Mouse (Mus musculus): ENCODE measurements around the gene Isx. TPM values are rescaled to one million over a fixed set of nuclear protein-coding genes. Genes with fewer than 3 reads are reported as not detected.
A peak's percentile ranks its signal among the peaks of the same experiment; 100 is the strongest.

The Isx gene
- total RNA-seq, 2 experiments from 2014 or later, result not detected

GRCm38 (mm10) chr8:74897315-74897714 is 24.3 kb downstream of the Isx start:
- ATAC-seq (replicated peaks; ENCODE audit: poor library complexity, severe bottlenecking), result no peak

DNA sequence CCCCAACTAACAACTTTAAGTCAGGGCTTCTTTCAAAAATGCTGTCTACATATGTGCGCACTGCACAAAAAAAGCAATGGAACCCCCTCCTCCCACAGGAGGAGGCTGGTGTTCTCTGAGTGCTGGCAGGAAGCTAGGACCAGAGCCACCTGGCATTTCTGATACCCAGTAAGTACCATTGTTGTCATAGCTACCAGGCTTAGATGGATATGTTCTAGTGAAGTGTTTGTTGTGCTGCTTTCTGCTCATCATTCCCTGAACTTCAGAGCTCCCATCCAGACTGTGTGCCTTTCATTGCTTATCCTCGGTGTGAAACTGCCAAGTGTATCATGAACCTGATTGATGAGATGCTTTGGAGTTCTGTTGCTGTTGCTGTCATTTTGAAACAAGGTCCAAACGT is 26.8 kb downstream of the Isx start:
- ATAC-seq (replicated peaks; ENCODE audit: poor library complexity, severe bottlenecking), result no peak

DNA sequence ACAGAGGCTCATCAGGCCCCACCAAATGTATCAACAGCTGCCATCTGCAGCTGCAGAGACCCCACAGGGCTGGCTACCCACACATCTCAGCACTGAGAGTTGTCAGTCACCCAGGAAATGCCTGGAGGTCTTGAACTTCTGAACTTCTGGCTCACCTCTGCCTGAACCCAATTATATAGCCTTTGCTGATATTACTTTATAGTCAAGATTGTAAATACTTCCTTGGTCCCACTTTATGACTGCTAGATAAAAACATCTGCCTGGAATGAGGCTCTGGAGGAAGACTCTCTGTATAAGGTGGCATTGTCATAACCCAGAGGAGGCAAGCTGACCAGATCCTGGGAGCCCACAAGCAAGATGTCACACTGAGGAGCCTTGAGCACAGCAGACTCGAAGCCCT is 28.8 kb downstream of the Isx start:
- no peak for ATAC-seq (replicated peaks; ENCODE audit: poor library complexity, severe bottlenecking)

DNA sequence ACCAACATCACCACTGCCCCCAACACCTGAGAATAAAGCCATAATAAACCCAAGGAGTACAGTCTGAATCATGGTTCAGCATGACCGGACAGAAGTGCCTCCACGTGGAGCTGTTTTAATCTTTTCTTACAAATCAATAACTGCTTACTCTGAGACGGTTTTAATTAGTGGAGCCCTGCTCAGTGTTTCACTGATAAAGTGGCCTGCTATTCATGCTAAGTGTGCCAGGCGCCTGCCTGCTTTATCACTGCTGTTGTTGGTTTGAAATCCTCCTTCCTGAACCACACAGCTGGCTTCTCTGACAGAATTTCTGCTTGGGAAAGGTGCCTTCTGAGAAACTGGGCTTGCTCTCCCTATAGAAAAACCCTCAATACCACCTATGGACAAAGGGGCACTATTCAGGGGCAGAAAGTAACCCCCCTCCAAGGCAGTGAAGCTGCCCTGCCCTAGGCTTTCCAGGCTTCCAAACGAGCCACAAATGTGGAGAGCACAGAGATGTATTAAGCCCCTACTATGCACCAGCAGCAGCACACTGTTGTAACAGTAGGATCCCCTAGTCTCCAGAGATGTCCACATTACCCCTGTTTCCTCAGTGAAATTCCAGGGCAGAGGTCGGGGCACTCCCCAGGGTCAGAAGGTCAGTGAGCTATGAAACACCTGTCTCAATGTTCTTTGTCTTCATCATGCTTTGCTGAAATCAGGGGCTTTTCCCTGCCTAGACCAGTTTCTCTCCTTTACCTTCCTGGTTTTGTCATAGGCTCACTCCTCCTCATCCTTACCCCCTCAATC is 30.3 kb downstream of the Isx start:
- ATAC-seq (replicated peaks; ENCODE audit: poor library complexity, severe bottlenecking), result no peak

DNA sequence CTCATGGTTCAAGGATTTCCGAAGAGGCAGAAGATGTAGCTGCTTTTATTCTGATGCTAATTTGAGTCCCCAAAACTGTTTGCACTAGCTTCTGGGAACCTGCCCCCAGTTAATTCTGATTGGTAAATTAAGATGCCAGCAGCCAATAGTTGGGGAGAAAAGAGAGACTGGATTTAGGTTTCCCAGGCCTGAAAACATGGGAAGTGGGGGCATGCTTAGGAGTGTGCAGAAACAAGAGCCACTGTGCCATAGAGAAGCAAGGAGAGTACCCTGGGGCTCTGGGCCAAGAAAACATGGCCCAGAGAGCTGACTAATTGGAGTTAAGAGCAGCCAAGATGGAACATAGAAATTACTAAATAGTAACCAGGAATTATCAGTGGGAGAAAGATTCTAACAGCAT is 33.4 kb downstream of the Isx start:
- ATAC-seq (replicated peaks; ENCODE audit: poor library complexity, severe bottlenecking), result no peak

DNA sequence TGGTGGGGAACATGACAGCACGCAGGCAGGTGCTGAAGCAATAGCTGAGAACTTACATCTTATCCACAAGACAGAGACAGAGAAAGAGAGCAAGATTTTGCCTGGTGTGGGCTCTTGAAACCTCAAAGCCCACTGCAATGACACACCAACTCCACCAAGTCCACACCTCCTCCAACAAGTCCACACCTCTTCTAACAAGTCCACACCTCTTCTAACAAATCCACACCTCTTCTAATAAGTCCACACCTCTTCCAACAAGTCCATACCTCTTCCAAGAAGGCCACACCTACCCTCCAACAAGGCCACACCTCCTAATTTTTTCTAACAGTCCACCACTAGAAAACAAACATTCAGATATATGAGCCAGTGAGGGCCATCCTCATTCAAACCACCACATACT is 37.7 kb downstream of the Isx start:
- ATAC-seq (replicated peaks; ENCODE audit: poor library complexity, severe bottlenecking), result no peak

- ATAC-seq (replicated peaks; ENCODE audit: poor library complexity, severe bottlenecking), result no peak
Observed at GRCm38 (mm10) chr8:74920691-74921421, 47.9 kb downstream of the Isx start.

- no peak for ATAC-seq (replicated peaks; ENCODE audit: poor library complexity, severe bottlenecking)
Observed at GRCm38 (mm10) chr8:74921882-74922518, 49.0 kb downstream of the Isx start.

- ATAC-seq (replicated peaks; ENCODE audit: poor library complexity, severe bottlenecking), result no peak
Observed at GRCm38 (mm10) chr8:74927940-74928339, 55.0 kb downstream of the Isx start.

DNA sequence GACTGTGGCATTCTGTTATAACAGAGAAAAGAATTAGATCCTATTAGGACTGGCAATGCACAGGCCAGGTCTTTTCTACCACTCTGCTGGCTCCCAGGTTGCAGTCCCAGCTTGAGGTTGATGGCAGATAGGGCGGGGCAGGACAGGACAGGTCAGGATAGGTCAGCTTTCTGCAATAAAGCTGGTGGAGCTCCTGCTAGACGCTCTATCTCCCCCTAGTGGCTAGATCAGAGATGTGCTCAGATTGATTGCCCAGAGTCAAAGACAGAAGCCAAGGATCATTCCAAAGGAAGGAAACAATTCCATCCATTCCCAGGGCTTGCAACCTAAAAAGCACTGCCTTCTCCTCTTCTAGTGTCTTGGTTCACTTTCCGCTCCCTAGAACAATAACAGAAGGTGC is 57.8 kb downstream of the Isx start:
- peak; percentile 82 for ATAC-seq (replicated peaks; ENCODE audit: poor library complexity, severe bottlenecking)

DNA sequence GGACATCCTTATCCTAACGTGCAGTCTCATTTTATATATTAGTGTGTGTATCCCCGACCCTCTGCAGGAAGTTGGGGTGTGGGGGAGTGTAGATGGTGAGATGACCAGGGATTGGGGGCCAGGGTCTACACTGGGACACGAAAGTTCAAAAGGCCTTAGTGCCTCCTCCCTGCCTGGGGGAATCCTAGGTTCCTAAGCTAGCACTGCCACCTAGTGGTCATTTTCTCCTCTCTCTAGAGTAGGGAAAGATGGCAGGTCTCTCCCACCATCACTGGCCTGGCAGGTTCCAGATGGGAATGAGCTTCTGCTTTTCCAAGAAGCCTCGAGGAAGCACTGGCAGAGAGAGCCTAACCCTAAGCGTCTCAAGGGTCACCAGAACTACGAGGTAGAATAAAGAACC is 62.3 kb downstream of the Isx start:
- peak; percentile 70 for ATAC-seq (replicated peaks; ENCODE audit: poor library complexity, severe bottlenecking)

- no peak for ATAC-seq (replicated peaks; ENCODE audit: poor library complexity, severe bottlenecking)
Observed at GRCm38 (mm10) chr8:74936656-74937055, 63.7 kb downstream of the Isx start.

GRCm38 (mm10) chr8:74942056-74942455 is 69.1 kb downstream of the Isx start:
- ATAC-seq (replicated peaks; ENCODE audit: poor library complexity, severe bottlenecking), result no peak

Other genes with a start within 250 kb of the Isx start
- gene Hmgxb4, start 120.2 kb downstream of the Isx start, total RNA-seq (2014; fragmentation: Nextera tagmentation), result 59.6 and 71.8 TPM in 2 replicates
- 63.6 TPM in 2 replicates for gene Hmgxb4, start 120.2 kb downstream of the Isx start, total RNA-seq (2017)
- 30.1 and 40.2 TPM in 2 replicates for gene Tom1, start 160.5 kb downstream of the Isx start, total RNA-seq (2014; fragmentation: Nextera tagmentation)
- gene Tom1, start 160.5 kb downstream of the Isx start, total RNA-seq (2017), result 20.2 and 48.9 TPM in 2 replicates
- gene Hmox1, start 220.4 kb downstream of the Isx start, total RNA-seq (2014; fragmentation: Nextera tagmentation), result 2.5 and 7.4 TPM in 2 replicates
- gene Hmox1, start 220.4 kb downstream of the Isx start, total RNA-seq (2017), result 1.4 and 2.2 TPM in 2 replicates
- gene Mcm5, start 236.4 kb downstream of the Isx start, total RNA-seq (2014; fragmentation: Nextera tagmentation), result 200 and 228 TPM in 2 replicates
- gene Mcm5, start 236.4 kb downstream of the Isx start, total RNA-seq (2017), result 271 and 288 TPM in 2 replicates